Mouse (Mus musculus): ENCODE results near the gene Dock1. TPM values are rescaled to one million over a fixed set of nuclear protein-coding genes. Genes with fewer than 3 reads are reported as not detected.
A peak's percentile ranks its signal among the peaks of the same experiment; 100 is the strongest.

The Dock1 gene
- 1 to 10 TPM; 5.6 to 6.0 TPM for total RNA-seq (2021)
- long read RNA-seq, experiment 1, full-length matches to known transcripts: 3 of 5 reads
- long read RNA-seq, experiment 1, partial matches to known transcripts: 1 of 5 reads
- long read RNA-seq, experiment 1, other reads (novel, unspliced or antisense): 1 of 5 reads
- long read RNA-seq, experiment 2, full-length matches to known transcripts: 2 of 2 reads
- long read RNA-seq, experiment 2, partial matches to known transcripts: 0 of 2 reads
- long read RNA-seq, experiment 2, other reads (novel, unspliced or antisense): 0 of 2 reads

DNA sequence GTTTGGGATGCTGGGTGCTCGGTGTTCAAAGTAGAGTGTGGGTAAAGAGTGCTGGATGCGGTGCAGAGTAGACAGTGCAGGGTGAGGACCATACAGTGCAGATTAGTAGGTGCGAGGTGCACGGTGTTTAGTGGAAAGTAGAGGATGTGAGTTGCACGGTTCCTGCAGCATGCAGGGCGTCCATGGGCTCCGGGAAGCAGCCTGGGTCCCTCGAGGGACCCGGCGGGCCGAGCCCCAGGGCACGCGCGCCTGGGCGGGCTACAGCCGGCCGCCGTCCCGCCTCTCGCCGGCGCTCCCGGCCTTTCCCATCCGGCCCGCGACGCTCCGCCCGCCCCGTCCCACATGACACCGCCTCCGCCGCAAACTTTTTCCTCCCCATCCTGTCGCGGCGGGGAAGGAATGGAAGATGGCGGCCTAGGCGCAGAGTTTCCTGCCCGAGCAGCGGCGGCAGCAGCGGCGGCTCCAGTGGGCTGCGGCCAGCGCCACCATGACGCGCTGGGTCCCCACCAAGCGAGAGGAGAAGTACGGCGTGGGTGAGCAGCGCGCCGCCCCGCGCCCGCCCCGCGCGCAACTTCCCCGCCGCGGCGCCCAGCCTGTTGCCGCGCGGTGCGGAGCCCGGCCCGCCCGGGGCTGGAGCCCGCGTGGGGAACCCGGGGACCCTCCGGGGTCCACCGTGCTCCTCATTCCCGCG is at the start of gene Dock1:
TSS of gene Dock1 (plus strand) at position 343 of the 691 bp plus-strand sequence.
- peak; percentile 68 for DNase-seq (ENCODE audit: low spot score)

DNA sequence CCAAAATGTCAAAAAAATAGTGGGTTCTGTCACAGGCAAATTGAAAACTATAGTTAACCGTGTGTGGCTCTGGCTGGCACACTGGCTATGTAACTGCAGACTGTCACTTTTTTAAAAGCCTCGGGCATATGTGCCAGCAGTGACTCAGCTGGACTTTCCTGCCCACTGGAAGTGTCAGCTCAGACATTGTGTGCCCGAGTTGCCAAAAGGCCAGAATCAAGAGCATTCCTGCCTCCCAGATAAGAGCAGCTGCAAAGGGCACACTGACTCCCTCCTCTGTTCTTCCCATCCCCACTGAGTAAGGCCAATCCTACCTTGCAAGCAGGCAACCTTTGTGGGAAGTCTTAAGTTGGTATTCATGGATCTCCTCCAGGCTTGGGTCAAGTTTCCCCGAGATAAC is 42.5 kb upstream of the Dock1 start:
- DNase-seq (ENCODE audit: low spot score): no peak

DNA sequence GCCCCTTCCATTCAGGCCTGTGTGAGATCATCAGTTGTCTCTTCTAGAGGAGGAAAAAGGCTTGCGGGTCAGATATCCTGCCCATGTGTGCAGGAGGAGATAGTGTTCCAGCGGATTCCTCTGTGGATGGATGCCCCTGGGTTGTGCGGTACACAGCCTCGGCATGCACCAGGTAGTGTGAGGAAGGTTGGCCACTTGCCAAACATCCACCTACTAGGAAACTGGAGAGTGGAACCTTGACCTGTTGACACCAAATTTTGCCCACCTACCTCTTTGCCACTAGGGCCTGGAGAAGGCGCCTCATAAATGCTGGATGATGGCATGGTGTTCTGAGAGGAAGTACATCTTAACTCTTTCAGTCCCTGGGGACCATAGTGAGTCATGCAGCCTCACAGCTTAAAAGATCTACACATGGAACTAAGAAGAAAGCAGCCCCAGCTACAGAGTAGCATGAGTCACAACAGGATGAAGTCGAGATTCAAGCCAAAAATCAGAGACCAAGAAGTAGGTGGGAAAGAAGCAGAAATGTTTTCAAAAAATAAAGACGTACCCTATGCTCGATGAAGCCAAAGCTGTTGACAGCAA is 20.1 kb upstream of the Dock1 start:
- DNase-seq (ENCODE audit: low spot score): no peak

DNA sequence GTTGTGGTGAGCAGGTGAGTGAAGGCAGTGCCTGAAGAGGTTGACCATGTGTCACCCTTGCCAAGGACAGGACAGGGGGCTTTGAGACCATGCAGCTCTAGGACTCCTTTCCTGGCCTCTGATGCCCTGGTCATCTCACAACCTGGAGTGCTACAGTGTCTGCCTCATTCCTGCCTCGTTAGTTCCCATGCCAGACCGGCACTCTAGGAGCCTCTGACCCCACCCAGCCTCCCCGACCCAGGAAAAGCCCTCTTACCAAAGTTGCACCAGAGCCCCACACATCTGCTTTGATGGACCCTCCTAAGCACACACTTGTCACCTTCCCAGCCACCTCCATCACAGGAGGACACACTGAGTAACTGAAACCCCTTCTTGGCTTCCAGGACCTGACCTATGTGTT is 19.4 kb upstream of the Dock1 start:
- no peak for DNase-seq (ENCODE audit: low spot score)

DNA sequence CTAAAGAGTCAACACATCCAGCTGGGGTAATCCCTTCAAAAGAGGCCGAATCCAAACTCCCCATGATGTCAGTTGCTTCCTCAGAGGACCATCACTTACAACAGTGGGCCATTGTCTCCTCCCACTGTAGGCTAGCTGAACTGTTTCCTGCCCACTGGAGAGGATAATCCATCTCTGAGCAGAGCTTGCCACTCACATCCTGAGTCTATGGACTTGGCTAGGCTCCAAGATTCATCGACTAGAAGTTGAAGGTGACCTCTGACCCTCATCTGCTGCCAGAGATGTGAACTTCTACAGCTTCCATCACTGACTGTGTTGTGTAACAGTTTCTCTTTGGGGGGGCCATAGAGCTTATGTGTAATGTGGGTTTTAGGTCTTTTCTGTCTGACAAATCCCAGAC is 7.2 kb upstream of the Dock1 start:
- DNase-seq (ENCODE audit: low spot score): no peak

DNA sequence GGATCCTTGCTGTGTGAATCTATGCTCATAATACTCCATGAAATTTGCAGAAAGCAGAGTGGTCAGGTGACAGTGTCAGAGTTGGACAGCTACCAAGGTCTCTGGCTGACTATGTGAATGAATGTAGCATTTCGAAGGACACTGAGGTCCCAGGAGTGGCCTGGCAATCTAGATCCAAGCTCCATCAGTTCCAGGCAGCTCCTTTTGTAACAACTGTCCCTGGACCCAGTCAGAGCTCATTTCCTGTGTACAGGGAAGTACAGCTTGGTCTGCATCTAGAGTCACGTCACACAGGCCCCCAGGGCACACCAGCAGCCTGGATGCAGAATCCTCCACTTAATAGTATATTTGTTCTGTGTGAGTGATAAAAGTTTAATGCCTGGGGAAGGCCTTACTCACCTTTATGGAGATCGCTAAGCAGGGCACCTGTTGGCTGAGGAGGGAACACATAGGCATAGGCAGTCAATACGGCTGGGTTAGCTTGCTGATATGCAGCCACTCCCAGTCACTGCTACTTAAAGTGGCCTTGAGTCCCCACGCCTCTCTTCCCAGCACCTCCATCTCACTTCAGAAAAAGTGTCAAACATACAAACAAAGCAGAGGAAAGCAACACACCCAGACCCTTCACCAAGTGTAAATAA is 4.7 kb upstream of the Dock1 start:
- DNase-seq (ENCODE audit: low spot score): no peak

DNA sequence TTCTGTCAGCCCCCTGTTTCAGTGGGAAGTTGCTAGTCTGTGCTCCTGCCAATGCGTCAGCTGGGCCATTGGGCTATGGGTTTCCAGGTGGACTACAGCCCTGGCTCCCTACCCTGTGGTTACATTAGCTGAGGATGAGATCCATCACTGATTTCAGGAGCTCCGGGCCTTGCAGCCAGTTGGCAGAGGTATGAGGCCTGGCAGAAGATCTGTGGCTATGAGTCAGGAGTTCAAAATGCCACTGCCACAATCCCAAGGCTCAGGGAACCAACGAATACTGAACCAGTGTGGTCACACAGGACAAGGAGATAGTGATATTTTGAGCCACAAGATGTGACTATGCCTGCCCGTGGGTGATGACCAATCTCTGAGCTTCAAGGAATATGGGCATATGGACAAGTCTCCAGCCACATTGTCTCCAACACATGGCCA is 3.2 kb upstream of the Dock1 start:
- no peak for DNase-seq (ENCODE audit: low spot score)

DNA sequence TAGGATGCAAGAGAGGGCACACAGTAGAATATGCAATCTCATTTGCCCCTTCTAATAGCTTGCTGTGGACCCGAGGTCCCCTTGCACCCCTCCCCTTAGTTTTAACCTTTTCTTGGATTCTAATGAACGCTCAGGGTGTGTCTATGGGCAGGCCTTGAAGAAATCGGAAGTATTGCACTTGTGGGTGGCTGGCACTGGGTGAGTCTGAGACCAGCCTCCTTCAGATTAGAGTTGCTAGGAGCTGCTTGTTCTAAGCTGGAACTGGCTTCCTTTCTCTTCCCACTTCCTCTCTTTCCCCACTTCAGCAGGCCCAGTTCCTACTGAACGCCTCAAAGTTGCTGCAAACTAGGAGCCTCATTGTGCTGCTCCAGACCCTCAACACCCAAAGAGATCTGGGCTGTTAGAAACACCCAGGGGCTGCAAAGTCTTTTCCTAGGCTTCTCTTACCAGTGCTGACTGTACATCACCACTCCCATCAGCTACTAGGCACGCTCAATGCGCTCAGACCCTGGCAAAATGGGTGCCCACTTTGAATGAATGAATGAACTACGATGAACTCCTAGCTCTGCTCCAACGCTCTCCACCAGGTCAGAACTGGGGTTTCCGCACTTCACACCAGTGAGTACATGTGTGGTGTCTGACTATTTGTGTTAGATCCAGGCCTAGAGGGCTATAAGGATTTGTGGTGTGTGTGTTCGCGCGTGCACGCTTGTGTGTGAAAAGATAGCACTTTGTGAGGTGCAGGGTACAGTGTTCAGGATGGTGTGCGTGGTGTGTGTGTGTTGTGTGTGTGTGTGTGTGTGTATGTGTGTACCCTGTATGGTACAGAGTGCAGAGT is 761 bp upstream of the Dock1 start:
- DNase-seq (ENCODE audit: low spot score): no peak

DNA sequence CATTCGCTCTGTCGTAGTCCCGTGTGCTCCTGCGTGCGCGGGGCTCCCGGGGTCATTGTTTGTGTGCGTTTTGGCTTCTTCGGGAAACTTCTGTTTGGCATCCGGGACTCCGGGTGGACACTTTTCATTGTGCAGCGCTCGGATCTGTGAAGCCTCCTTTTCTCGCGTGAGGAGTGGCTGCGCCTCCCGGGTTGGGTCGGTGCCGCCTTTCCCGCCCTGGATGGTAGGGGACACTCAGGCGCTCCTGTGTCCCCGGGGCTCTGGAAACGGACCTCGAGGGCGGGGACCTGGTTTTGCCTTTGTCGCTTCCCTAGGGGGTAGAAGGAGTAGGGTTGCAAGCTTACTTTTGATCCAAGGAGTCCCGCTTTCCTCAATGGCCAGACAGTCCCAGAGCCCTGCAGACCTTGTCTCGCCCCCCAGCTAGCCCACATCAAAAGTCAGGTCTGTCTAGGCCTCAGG is 578 bp downstream of the Dock1 start:
- peak; percentile 27 for DNase-seq (ENCODE audit: low spot score)

DNA sequence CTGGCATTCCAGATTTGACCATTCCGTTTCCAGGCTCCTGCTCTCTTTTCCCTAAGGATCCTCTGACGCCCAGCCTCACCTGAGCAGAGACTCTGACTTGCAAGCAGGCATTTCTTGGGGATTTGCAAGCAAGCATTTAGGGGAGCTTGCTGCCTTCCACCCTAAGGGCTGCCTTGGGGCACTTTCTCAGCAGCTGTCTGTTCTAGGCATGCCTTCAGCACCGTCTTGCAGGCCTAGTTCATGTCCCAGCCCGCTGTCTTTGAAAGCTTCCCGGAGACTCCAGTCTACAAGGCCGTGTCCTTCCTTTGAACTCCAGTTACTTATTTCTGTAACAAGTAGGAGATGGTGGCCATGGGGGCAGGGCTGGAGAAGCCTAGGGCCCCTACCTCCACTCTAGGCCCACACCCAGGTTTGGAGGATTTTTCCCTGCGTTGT is 1.0 kb downstream of the Dock1 start:
- DNase-seq (ENCODE audit: low spot score): no peak

DNA sequence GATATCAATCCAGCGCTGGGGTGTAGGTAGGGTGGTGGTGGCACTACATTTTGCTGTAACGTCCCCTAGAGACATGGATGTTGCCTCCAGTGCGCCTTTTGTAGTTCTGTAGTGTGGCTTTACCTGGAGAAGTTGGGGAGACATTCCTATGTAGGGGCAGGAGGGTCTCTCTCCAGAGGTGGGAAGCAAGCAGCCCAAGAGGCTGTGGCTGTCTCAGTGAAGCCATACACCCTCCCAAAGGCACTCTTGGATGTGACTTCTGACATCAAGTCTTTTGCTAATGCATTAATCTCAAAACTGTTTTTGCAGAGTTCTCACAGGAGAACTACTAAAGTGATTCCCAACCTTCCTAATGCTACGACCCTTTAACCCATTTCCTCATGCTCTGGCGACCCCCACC is 2.7 kb downstream of the Dock1 start:
- no peak for DNase-seq (ENCODE audit: low spot score)

DNA sequence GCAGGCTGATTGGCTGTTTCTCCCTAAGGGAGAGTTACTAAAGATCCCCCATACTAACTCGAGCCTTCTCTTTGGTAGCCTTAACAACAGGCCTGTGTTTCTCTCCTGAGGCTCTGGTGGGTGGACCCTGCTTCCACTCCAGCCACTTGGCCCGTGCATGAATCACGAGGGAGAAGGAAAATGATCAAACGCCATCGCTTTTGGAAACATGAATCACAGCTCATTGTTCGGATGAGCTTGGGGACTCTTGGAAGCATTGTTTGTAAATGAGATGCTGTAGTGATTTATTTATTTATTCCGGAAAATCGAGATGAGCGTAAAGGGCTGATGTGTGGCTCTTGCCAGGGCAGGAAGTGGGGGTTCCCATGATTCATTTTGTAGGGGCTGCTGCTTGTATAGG is 3.5 kb downstream of the Dock1 start:
- DNase-seq (ENCODE audit: low spot score): peak; percentile 47

DNA sequence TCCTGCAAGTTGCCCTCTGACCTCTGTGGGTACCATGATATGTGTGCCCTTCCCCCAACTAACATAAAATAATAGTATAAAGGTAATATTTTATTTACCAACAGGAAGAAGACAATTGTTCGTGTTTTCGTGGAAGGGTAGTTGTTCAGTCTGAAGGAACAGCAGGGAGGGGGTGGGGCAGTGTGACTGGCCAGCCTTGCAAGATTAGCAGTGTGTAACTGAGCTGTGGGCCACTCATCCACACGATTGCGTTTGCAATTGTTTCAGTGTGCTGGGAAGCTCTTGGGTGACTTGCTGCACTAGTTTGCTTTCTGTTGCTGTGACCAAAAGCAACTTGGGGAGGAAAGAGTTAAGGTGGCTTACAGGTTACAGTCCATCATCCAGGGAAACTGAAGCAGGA is 7.4 kb downstream of the Dock1 start:
- no peak for DNase-seq (ENCODE audit: low spot score)

DNA sequence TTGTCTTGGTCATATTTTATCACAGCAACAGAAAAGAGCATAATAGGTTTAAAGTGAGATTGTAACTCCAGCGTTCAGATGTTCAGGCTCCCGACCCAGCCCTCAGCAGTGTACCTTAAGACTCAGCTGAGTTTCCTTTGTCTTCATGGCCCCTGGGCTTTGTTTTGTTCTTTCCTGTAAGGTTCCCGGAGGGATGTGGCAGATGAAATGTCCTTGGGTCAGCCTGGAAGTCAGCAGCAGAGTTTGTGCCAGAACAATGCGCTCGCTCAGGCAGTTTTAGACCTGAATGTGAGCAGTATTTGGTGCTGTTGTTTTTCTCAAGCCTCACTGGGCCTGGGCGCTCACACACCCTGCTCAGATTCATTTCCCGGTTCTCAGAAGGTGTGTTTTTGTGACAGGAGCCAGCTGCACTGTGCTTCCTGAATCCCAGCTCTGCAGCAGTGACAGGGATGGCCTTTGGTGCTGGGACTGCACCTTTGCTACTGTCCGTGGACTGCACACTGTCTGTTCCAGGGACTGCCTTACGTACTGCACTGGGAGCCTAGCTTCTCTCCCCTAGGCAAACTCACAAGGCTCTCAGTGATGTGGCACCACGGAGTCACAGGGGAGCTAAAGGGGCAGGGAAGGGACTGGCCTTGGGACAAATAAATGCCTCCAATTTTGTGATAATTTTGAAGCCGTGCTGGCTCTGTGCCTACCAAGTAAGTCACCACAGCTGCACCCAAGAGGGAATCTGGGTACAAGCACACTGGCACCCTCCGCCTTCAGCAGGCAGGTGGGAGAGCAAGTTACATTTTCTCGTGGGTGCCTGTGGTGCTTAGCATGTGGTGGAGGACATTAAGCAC is 9.1 kb downstream of the Dock1 start:
- DNase-seq (ENCODE audit: low spot score): no peak

DNA sequence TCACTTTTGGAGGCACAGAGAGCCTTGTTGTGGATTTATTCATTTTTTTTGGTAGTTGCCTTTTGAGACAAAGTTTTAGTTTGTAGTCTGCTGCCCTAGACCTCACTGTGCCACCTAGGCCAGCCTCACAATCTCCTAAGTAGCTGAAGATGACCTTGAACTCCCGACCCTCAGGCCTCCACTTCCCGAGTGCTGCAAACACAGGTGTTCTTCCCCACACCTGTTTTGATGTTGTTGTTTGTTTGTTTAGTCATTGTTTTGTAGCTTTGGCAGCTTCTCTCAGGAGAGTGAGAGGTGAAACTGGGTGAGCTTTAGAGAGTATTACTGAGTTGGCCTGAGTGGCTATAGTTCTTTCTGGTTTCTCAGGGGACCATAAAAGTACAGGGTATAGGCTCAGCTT is 9.7 kb downstream of the Dock1 start:
- DNase-seq (ENCODE audit: low spot score): no peak

DNA sequence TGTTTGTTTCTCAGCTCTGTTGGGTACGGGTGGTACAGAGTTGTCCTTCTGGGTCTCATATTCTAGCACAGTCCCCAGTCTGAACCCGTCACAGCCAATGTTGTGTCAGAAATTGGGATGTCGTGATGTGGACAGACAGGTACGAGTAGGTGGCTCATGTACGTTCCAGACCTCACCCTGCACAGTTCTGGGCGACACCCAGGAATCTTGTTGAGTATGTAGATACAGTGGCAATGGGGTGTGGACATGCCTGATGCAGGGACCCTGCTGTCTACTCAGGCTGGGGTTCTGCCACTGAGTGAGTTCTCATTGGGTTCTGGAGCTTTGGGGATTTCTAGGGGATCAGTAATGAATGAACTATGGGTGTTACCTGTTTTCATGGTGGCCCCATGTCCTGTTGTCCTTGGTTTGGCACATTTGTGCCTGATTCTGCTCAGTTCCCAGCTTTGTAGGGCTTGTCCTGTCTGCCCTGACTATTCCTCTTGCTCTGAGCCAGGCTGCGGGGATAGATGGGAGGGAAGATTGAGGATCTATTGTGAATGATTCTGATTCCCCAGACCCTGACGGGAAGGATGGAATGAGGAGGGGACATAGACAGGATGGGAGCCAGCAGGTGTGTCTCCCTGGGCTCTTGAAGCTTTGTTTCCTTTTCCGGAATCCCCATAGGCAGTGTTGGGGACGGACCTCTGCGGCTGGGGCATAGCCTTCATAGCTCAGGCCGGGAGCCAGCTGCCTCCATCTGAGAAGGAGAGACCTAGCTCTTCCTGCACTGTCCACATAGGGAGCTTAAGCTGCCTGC is 11.5 kb downstream of the Dock1 start:
- no peak for DNase-seq (ENCODE audit: low spot score)

DNA sequence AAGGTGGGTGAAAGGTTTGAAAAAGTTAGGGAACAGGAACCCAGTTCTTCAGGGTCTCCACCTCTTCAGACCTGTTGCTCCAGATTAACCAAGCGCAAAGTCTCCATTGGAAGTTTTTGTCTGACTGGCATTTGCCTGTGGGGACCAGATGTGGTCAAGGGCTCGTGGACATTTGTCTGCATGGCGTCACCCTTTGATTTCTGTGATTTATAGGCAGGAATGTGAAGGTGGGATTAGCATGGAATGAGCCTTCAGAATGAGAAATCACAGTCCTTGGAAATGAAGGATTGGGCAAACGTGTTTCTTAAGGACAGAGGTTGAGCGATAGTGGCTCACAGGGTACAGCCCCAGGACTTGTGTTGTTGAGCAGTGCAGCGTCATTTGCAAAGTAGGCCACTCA is 17.9 kb downstream of the Dock1 start:
- no peak for DNase-seq (ENCODE audit: low spot score)

DNA sequence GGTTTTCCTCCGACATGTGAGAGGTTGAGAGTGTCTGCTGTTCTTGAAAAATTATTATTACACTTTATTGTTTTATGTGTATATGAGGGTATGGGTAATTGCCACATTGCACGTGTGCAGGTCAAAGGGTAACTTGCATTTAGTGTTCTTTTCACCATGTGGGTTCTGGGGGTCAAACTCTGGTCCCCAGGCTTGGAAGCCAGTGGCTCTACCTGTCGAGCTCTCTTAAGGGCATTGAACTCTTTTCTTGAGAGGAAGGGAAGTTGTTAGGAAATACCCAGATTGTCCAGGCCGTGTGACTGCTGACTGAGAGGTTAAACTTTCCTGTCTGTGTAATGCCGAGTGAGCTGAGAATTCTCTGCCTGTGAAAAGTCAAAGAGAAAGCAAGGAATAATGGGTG is 19.7 kb downstream of the Dock1 start:
- no peak for DNase-seq (ENCODE audit: low spot score)

DNA sequence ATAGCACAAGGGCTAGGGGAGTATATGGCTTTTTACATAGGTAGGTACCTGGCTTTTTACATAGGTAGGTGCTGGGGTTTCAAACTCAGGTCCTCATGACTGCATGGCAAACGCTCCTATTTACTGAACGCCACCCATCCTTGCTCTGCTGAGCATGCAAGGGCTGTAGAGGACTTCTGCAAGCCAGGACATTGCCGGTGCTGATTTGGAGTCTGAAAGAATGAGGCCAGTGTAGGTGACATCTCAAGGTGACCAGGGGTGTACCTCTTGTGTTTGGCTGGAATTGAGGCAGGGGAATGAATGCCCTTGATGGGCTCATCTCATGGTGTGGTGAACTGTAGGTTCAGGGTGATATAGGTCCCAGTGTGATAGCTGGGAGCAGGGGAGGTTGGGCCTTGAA is 20.4 kb downstream of the Dock1 start:
- DNase-seq (ENCODE audit: low spot score): no peak

DNA sequence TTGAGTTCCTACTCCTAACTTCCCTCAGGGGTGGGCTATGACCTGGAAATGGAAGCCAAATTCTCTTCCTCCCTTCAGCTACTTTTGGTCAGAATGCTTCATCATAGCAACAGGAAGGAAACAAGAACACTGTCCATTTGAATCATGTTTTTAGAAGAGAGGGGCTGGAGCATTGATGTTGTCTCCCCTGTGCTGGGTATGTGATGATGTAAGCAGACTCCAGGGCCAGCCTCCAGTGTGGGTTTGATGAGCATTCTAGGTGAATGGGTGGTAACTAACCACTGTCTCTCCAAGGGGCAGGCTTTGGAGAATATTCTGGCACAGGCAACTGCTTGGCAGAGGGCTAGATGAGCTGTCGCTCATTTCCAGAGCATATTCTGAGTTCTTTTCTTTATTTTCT is 22.9 kb downstream of the Dock1 start:
- no peak for DNase-seq (ENCODE audit: low spot score)
